In the genomic region with DNA sequence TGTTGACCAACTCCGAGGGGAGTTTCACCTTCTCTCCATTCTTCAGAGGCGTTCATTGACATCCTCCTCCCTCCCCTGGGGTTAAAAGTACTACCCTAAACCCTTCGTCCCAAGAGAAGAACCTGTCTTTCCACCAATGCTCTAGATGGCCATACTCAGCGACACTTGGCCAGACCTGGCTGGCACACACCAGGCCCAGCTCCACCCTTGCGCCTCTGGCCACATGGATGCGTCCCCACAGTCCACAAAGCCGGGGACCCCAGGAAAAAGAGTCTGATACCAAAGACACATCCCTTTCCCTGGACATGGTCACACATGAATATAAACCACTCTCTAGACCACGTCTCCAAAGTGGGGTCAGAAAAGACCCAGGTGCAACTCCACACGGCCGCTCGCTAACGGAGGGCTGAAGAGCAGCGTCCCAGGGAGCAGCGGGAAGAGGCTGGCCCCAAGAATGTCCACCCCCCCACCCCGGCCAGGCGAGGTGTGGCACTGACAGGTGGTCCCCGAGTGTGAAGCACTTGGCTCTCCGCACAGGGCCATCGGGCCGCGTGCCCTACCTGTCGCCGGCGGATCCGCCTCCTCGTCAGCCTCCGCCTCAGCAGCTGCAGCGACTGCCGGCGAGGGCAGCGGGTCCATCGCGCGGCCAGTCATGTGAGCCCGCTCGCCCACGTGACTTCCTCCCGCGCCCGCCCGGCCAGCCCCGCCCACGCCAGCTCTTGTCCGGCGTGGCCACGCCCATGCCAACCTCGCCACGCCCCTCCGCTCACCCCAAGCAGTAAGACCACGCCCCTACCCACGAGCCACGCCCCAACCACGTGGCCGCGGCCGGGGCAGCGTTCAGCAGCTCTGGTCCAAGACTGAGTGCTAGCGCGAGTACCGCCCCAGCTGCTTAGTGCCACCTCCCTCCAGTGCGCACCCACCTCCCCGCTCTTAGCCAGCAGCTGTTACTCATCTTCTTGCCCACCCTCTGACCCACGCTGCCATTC, we compare ENCODE assay signal across 8 mouse cellular contexts. TPM values are rescaled to one million over a fixed set of nuclear protein-coding genes. Genes with fewer than 3 reads are reported as not detected.
A peak's percentile ranks its signal among the peaks of the same experiment; 100 is the strongest.
DNase-seq lines count a peak whose midpoint lies in the region; ATAC-seq and TF ChIP-seq lines count a peak whose summit lies in the region.

A gene (minus strand): TSS at position 675 of the 989 bp plus-strand sequence.

- intact Hi-C loops in heart, postnatal 10 days (cut with DNase I): no loop called here

- peak; percentile 78; the same call in 1 of the 2 replicates for ATAC-seq in cerebellum, adult (ENCODE audit: insufficient number of reproducible peaks, low FRiP score, low TSS enrichment)
- peak; percentile 94 for ATAC-seq in forebrain, embryonic 13.5 days
- ATAC-seq in liver, postnatal 0 days: peak; percentile 87
- ATAC-seq in neural tube, embryonic 14.5 days (ENCODE audit: low read depth): peak; percentile 90

- H3K4me1 ChIP-seq in ES-Bruce4 (ENCODE audit: control insufficient read depth, insufficient read depth, low read length): no peaks in the 10 kb centered on the region
- H3K4me1 ChIP-seq in forebrain, embryonic 13.5 days: peaks cover 17% of the 10 kb centered on the region
- H3K4me1 ChIP-seq in liver, postnatal 0 days (ENCODE audit: insufficient read depth): peaks cover 27% of the 10 kb centered on the region
- peaks cover 8% of the 10 kb centered on the region; the same call in 1 of the 2 replicates for H3K4me1 ChIP-seq in neural tube, embryonic 14.5 days (ENCODE audit: control insufficient read depth, insufficient read depth, low read length)

- no peaks in the 10 kb centered on the region for H3K9me3 ChIP-seq in ES-Bruce4 (replicated peaks; ENCODE audit: control insufficient read depth, insufficient read depth, low read length, poor library complexity, severe bottlenecking)
- no peaks in the 10 kb centered on the region for H3K9me3 ChIP-seq in forebrain, embryonic 13.5 days (replicated peaks)
- H3K9me3 ChIP-seq in liver, postnatal 0 days (ENCODE audit: low read length): no peaks in the 10 kb centered on the region
- no peaks in the 10 kb centered on the region for H3K9me3 ChIP-seq in neural tube, embryonic 14.5 days (ENCODE audit: control insufficient read depth, low read length)

- no peak within 1 kb of the TSS for H3K27ac ChIP-seq in ES-Bruce4 (ENCODE audit: insufficient read depth, low read length)
- no peak within 1 kb of the TSS for H3K27ac ChIP-seq in forebrain, embryonic 13.5 days
- H3K27ac ChIP-seq in liver, postnatal 0 days (ENCODE audit: low read depth): peak within 1 kb of the TSS; percentile 68
- peak within 1 kb of the TSS; percentile 28; the same call in 1 of the 2 replicates for H3K27ac ChIP-seq in neural tube, embryonic 14.5 days (ENCODE audit: low read depth, low read length)

- under 1% methylated on average over 61 of the region's 63 CpGs for WGBS in forebrain, embryonic 13.5 days
- WGBS in large intestine, adult 2 months: 1% methylated on average over 63 of the region's 63 CpGs
- under 1% methylated on average over 61 of the region's 63 CpGs for WGBS in liver, postnatal 0 days (ENCODE audit: insufficient replicate concordance)
- 1% methylated on average over 54 of the region's 63 CpGs for WGBS in neural tube, embryonic 14.5 days

- no peaks in the 10 kb centered on the region for H3K36me3 ChIP-seq in ES-Bruce4 (ENCODE audit: control insufficient read depth, insufficient read depth, low read length, poor library complexity, severe bottlenecking)
- H3K36me3 ChIP-seq in forebrain, embryonic 13.5 days (ENCODE audit: poor library complexity, severe bottlenecking): no peaks in the 10 kb centered on the region
- H3K36me3 ChIP-seq in liver, postnatal 0 days (replicated peaks; ENCODE audit: insufficient read depth, low read length): no peaks in the 10 kb centered on the region
- no peaks in the 10 kb centered on the region for H3K36me3 ChIP-seq in neural tube, embryonic 14.5 days (ENCODE audit: control insufficient read depth, insufficient read depth, low read length)

- peak; percentile 96 to 97 for DNase-seq in heart, postnatal 10 days
- DNase-seq in large intestine, adult 2 months (ENCODE audit: low read depth, low spot score): peak; percentile 90
- DNase-seq in liver, postnatal 0 days: peak; percentile 99
- DNase-seq in testis, postnatal 10 days (ENCODE audit: low spot score): peak; percentile 100

- peak within 1 kb of the TSS; percentile 85 for H3K4me3 ChIP-seq in ES-Bruce4 (ENCODE audit: low read depth, low read length)
- peak within 1 kb of the TSS; percentile 68 for H3K4me3 ChIP-seq in forebrain, embryonic 13.5 days
- H3K4me3 ChIP-seq in liver, postnatal 0 days (ENCODE audit: low read depth, low read length): peak within 1 kb of the TSS; percentile 53
- peak within 1 kb of the TSS; percentile 63 for H3K4me3 ChIP-seq in neural tube, embryonic 14.5 days (ENCODE audit: low read depth, low read length)

- H3K27me3 ChIP-seq in ES-Bruce4 (ENCODE audit: control insufficient read depth, insufficient read depth, low read length, poor library complexity, severe bottlenecking): no peaks in the 10 kb centered on the region
- no peaks in the 10 kb centered on the region for H3K27me3 ChIP-seq in forebrain, embryonic 13.5 days
- no peaks in the 10 kb centered on the region for H3K27me3 ChIP-seq in liver, postnatal 0 days (ENCODE audit: insufficient read depth, low read length)
- no peaks in the 10 kb centered on the region for H3K27me3 ChIP-seq in neural tube, embryonic 14.5 days (ENCODE audit: control insufficient read depth, insufficient read depth, low read length)

- H3K9ac ChIP-seq in ES-Bruce4 (ENCODE audit: low read depth, poor library complexity, severe bottlenecking): peak within 1 kb of the TSS; percentile 74
- peak within 1 kb of the TSS; percentile 76 for H3K9ac ChIP-seq in forebrain, embryonic 13.5 days
- H3K9ac ChIP-seq in liver, postnatal 0 days (replicated peaks): peak within 1 kb of the TSS; percentile 63
- H3K9ac ChIP-seq in neural tube, embryonic 14.5 days (replicated peaks; ENCODE audit: low read depth, low read length): peak within 1 kb of the TSS; percentile 73

- H3K4me2 ChIP-seq in forebrain, embryonic 13.5 days: peak within 1 kb of the TSS; percentile 96
- H3K4me2 ChIP-seq in liver, postnatal 0 days (ENCODE audit: low read depth, low read length): peak within 1 kb of the TSS; percentile 84
- H3K4me2 ChIP-seq in neural tube, embryonic 14.5 days (ENCODE audit: low read depth, low read length): peak within 1 kb of the TSS; percentile 99

- no peak for TF ChIP-seq CTCF in ES-Bruce4 (IDR thresholded peaks at IDR 0.05; ENCODE audit: low read depth, low read length)
- TF ChIP-seq CTCF in liver, postnatal 0 days (IDR thresholded peaks at IDR 0.05; ENCODE audit: low read depth): no peak

- TF ChIP-seq EP300 in ES-Bruce4 (IDR thresholded peaks at IDR 0.05; ENCODE audit: insufficient read depth, low read depth, low read length): 0 out of 2 replicates have a peak, but pooled peaks have one; percentile 1
- TF ChIP-seq EP300 in liver, postnatal 0 days (IDR thresholded peaks at IDR 0.05; ENCODE audit: low read depth): no peak

- peak; percentile 17 for TF ChIP-seq POLR2A in ES-Bruce4 (IDR thresholded peaks at IDR 0.05; ENCODE audit: insufficient read depth, low read length)

RNA-seq across cellular contexts. Expression of the gene that starts here (rescaled TPM):
- polyA plus RNA-seq in ES-Bruce4 (2011; ENCODE audit: insufficient read depth, insufficient read length, low read depth, missing spikeins): 24.8 and 26.1 TPM in 2 replicates
- polyA plus RNA-seq in forebrain, embryonic 13.5 days (2015; fragmentation: Nextera tagmentation; extraction: Ambion mirVana): 17.6 and 20.6 TPM in 2 replicates
- total RNA-seq in heart, postnatal 10 days (2021): 10 to 100 TPM; 17.0 to 18.2 TPM
- 8.8 and 8.9 TPM in 2 replicates for polyA plus RNA-seq in large intestine, adult 2 months (2012; rRNA removed)
- polyA plus RNA-seq in liver, postnatal 0 days (2015; fragmentation: Nextera tagmentation; extraction: Ambion mirVana): 11.4 and 12.1 TPM in 2 replicates
- polyA plus RNA-seq in neural tube, embryonic 14.5 days (2014; fragmentation: Nextera tagmentation; extraction: Ambion mirVana): 11.8 and 15.4 TPM in 2 replicates

Comparison
In these comparisons a context has a peak if more than half of its experiments do, and no peak if none do; other contexts are left out.
1. H3K27ac ChIP-seq: peak in liver, postnatal 0 days (single experiment) and neural tube, embryonic 14.5 days (single experiment); none in ES-Bruce4 (single experiment) and forebrain, embryonic 13.5 days (single experiment).
2. Peak in every context shown above with its lines, with median percentiles within 50 percentile points of each other: H3K4me3 ChIP-seq, H3K9ac ChIP-seq, ATAC-seq, H3K4me2 ChIP-seq and DNase-seq.